Mouse (Mus musculus) lung, postnatal 0 days (tissue): ENCODE measurements at regions not wholly inside any gene's neighbourhood (a gene's known extent, or its start where the extent isn't known, plus 50 kb on each side); places are given as distances from the start of the nearest gene placed in this dataset.

Experiments used
- CTCF ChIP-seq: IDR thresholded peaks from 2 replicates; pipeline ENCODE4 v1.5.1; 2016; ENCODE audit warnings: antibody characterized with exemption, mild to moderate bottlenecking
- EP300 ChIP-seq: IDR thresholded peaks from 2 replicates; pipeline ENCODE4 v1.6.1; 2016; ENCODE audit warnings: antibody characterized with exemption, mild to moderate bottlenecking, control low read depth

DNA sequence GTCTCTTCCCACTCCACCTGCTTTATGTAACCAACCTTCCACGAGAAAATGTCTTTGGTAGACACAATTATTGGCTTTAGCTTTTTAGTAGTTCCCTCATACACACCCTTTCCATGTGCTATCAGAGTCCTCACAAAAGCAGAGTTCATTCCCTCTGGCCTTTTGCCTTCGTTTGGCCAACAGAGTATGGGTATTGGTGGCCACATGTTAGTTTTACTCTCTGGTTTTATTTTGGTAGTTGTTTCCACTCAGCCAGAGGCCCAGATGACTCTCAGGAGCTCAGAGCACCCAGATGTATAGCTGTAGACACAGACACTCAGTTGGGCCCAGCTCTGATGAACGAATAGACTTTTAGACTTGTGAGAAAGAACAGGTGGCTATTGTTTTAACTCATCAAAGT, 286.4 kb downstream of the Pten start:
- TF ChIP-seq CTCF, result no peak
- TF ChIP-seq EP300, result no peak
